Mouse (Mus musculus) MEL (cell line): ENCODE data around the gene Sarm1. TPM values are rescaled to one million over a fixed set of nuclear protein-coding genes. Genes with fewer than 3 reads are reported as not detected.

Experiments used
- DNase-seq: peaks from one replicate; pipeline ENCODE4 v3.0.0; 2011; ENCODE audit warnings: low read depth, low spot score
- H3K27ac ChIP-seq: 2 replicates; pipeline ENCODE4 v1.5.1; 2012; ENCODE audit warnings: low read depth, mild to moderate bottlenecking, control low read depth, low read length, moderate library complexity; ENCODE audit not compliant: control insufficient read depth
- H3K27me3 ChIP-seq, 2 experiments: fragments of 150-350 bp in 1 of 2; sonication (generic) in 1 of 2; 2 replicates each; pipeline ENCODE4 v1.6.1; 2012; ENCODE audit warnings: low read length in 2 of 2, mild to moderate bottlenecking in 2 of 2, improper control_type of control experiment in 1 of 2, moderate library complexity in 1 of 2; ENCODE audit not compliant: insufficient read depth in 2 of 2, control insufficient read depth in 1 of 2
- H3K36me3 ChIP-seq, 2 experiments: 2 replicates each; pipeline ENCODE4 v1.6.1; 2012 to 2014; ENCODE audit warnings: low read length in 2 of 2, improper control_type of control experiment in 1 of 2, inconsistent platforms in 1 of 2, mild to moderate bottlenecking in 1 of 2; ENCODE audit not compliant: insufficient read depth in 2 of 2, control insufficient read depth in 1 of 2
- H3K4me1 ChIP-seq, 2 experiments: fragments of 150-350 bp in 1 of 2; sonication (generic) in 1 of 2; 2 replicates each; pipeline ENCODE4 v1.6.1; 2012; ENCODE audit warnings: low read length in 2 of 2, improper control_type of control experiment in 1 of 2, mild to moderate bottlenecking in 1 of 2; ENCODE audit not compliant: insufficient read depth in 2 of 2, control insufficient read depth in 1 of 2
- H3K4me3 ChIP-seq, 2 experiments: fragments of 150-350 bp in 1 of 2; sonication (generic) in 1 of 2; 2 replicates each; pipeline ENCODE4 v1.5.1; 2012; ENCODE audit warnings: low read depth in 2 of 2, low read length in 2 of 2, mild to moderate bottlenecking in 2 of 2, moderate library complexity in 2 of 2, control low read depth in 1 of 2, improper control_type of control experiment in 1 of 2; ENCODE audit not compliant: control insufficient read depth in 1 of 2, insufficient read depth in 1 of 2
- H3K79me2 ChIP-seq: 2 replicates; pipeline ENCODE4 v1.6.1; 2012; ENCODE audit warnings: mild to moderate bottlenecking, low read length, moderate library complexity; ENCODE audit not compliant: control insufficient read depth, poor library complexity, insufficient read depth
- H3K9ac ChIP-seq: 2 replicates; pipeline ENCODE4 v1.6.1; 2012; ENCODE audit warnings: low read depth, mild to moderate bottlenecking, control low read depth, low read length, moderate library complexity; ENCODE audit not compliant: control insufficient read depth, poor library complexity, severe bottlenecking
- H3K9me3 ChIP-seq: fragments of 150-350 bp; sonication (generic); replicated peaks from 2 replicates; pipeline ENCODE4 v1.6.1; 2012; ENCODE audit warnings: mild to moderate bottlenecking, low read length, improper control_type of control experiment, moderate library complexity; ENCODE audit not compliant: insufficient read depth
- BHLHE40 ChIP-seq: IDR thresholded peaks from 2 replicates; pipeline ENCODE4 v1.6.1; 2012; ENCODE audit warnings: low read depth, mild to moderate bottlenecking, inconsistent platforms, low read length, improper control_type of control experiment, borderline replicate concordance
- CHD1 ChIP-seq: IDR thresholded peaks from 2 replicates; pipeline ENCODE4 v1.6.1; 2012; ENCODE audit warnings: low read depth, mild to moderate bottlenecking, inconsistent platforms, low read length, improper control_type of control experiment
- E2F4 ChIP-seq: IDR thresholded peaks from 2 replicates; pipeline ENCODE4 v1.6.1; 2011; ENCODE audit warnings: low read depth, low read length, improper control_type of control experiment, borderline replicate concordance
- GATA1 ChIP-seq: IDR thresholded peaks from 2 replicates; pipeline ENCODE4 v1.6.1; 2011; ENCODE audit warnings: low read depth, low read length, improper control_type of control experiment
- HCFC1 ChIP-seq: IDR thresholded peaks from 2 replicates; pipeline ENCODE4 v1.6.1; 2012; ENCODE audit warnings: low read depth, mild to moderate bottlenecking, inconsistent platforms, low read length, improper control_type of control experiment, moderate library complexity
- KAT2A ChIP-seq: conservative IDR thresholded peaks from 2 replicates; pipeline ENCODE4 v1.6.1; 2012; ENCODE audit warnings: low read depth, low read length, improper control_type of control experiment, inconsistent platforms
- MAX ChIP-seq: IDR thresholded peaks from 2 replicates; pipeline ENCODE4 v1.6.1; 2011; ENCODE audit warnings: low read length, improper control_type of control experiment
- MAZ ChIP-seq: IDR thresholded peaks from 2 replicates; pipeline ENCODE4 v1.6.1; 2012; ENCODE audit warnings: low read depth, mild to moderate bottlenecking, inconsistent platforms, low read length, improper control_type of control experiment
- MYC ChIP-seq: IDR thresholded peaks from 2 replicates; pipeline ENCODE4 v1.6.1; 2011; ENCODE audit warnings: low read depth, mild to moderate bottlenecking, low read length, improper control_type of control experiment, moderate library complexity
- NRF1 ChIP-seq: IDR thresholded peaks from 2 replicates; pipeline ENCODE4 v1.6.1; 2014; ENCODE audit warnings: low read depth, mild to moderate bottlenecking, inconsistent platforms, low read length, improper control_type of control experiment, moderate library complexity; ENCODE audit not compliant: poor library complexity, insufficient read depth, severe bottlenecking
- POLR2AphosphoS2 ChIP-seq: IDR thresholded peaks from 2 replicates; pipeline ENCODE4 v1.6.1; 2011; ENCODE audit warnings: low read length, improper control_type of control experiment
- POLR2AphosphoS5 ChIP-seq: IDR thresholded peaks from 2 replicates; pipeline ENCODE4 v1.6.1; 2012; ENCODE audit warnings: low read depth, borderline replicate concordance, mild to moderate bottlenecking, inconsistent platforms, low read length, moderate library complexity, mixed read lengths
- RAD21 ChIP-seq: IDR thresholded peaks from 2 replicates; pipeline ENCODE4 v1.6.1; 2011; ENCODE audit warnings: mild to moderate bottlenecking, low read depth, low read length, improper control_type of control experiment
- RCOR1 ChIP-seq: IDR thresholded peaks from 2 replicates; pipeline ENCODE4 v1.6.1; 2012; ENCODE audit warnings: low read depth, mild to moderate bottlenecking, inconsistent platforms, low read length, improper control_type of control experiment
- SMC3 ChIP-seq: IDR thresholded peaks from 2 replicates; pipeline ENCODE4 v1.6.1; 2011; ENCODE audit warnings: low read depth, low read length, improper control_type of control experiment
- TAL1 ChIP-seq: IDR thresholded peaks from 2 replicates; pipeline ENCODE4 v1.6.1; 2012; ENCODE audit warnings: mild to moderate bottlenecking, inconsistent platforms, low read length, moderate library complexity, mixed read lengths
- TCF12 ChIP-seq: IDR thresholded peaks from 2 replicates; pipeline ENCODE4 v1.6.1; 2014; ENCODE audit warnings: low read depth, mild to moderate bottlenecking, inconsistent platforms, low read length, improper control_type of control experiment, moderate library complexity
- USF1 ChIP-seq: IDR thresholded peaks from 2 replicates; pipeline ENCODE4 v1.6.1; 2014; ENCODE audit warnings: low read depth, mild to moderate bottlenecking, inconsistent platforms, low read length, improper control_type of control experiment, moderate library complexity
- ZMIZ1 ChIP-seq: IDR thresholded peaks from 2 replicates; pipeline ENCODE4 v1.6.1; 2012; ENCODE audit warnings: low read depth, mild to moderate bottlenecking, inconsistent platforms, low read length, improper control_type of control experiment, moderate library complexity
- polyA plus RNA-seq, 2 experiments: library from polyadenylated mRNA; stranded (reverse) in 1 of 2; unstranded in 1 of 2; fragments of >175 nt in 1 of 2; fragments of >200 nt in 1 of 2; gene quantifications; 2 replicates each; pipeline versions ENCODE4 v1.2.1 to v1.2.4; 2012; ENCODE audit warnings: low replicate concordance in 2 of 2, low read depth in 1 of 2; ENCODE audit not compliant: insufficient read length in 2 of 2, insufficient read depth in 1 of 2, missing spikeins in 1 of 2
- total RNA-seq: library from RNA; depleted of rRNA; stranded (reverse); fragments of 300-350 nt; gene quantifications from 2 replicates; pipeline ENCODE4 v1.2.3, GENCODE M21; 2012

Gene Sarm1
- total and polyA plus RNA-seq, 3 experiments = 0.73 to 4.3 TPM; not detected in 1

GRCm38 (mm10) chr11:78536080-78536689, 38.6 kb upstream of the Sarm1 start, which contains the start of the genes Tnfaip1 and Ift20 (continued):
- TF ChIP-seq KAT2A = peak; percentile 99
- TF ChIP-seq BHLHE40 = peak; percentile 4; the same call in 1 of the 2 replicates
- peak; percentile 96 for TF ChIP-seq GATA1

GRCm38 (mm10) chr11:78535376-78536079, 38.0 kb upstream of the Sarm1 start:
- peaks cover 3 to 25% of the 10 kb centered on the region in 2 experiments for H3K36me3 ChIP-seq
- DNase-seq = peak; percentile 76
- TF ChIP-seq SMC3 (no peak), RCOR1 (peak; percentile 67), E2F4 (no peak), TCF12 (no peak), MAZ (no peak), CHD1 (no peak), MAX (peak; percentile 65), POLR2AphosphoS5 (no peak), NRF1 (no peak), ZMIZ1 (no peak), RAD21 (no peak), POLR2AphosphoS2 (no peak), TAL1 (no peak), MYC (no peak), HCFC1 (no peak), USF1 (no peak)
- peak overlapping the region; percentile 29; the same call in 1 of the 2 replicates for H3K27ac ChIP-seq
- peaks cover 0 to 34% of the 10 kb centered on the region in 2 experiments; a peak in 3 of 4 replicates for H3K4me1 ChIP-seq
- no peaks in the 10 kb centered on the region for H3K9me3 ChIP-seq
- peak overlapping the region; percentile 48 for H3K9ac ChIP-seq
- H3K4me3 ChIP-seq = peak overlapping the region; percentile 67 to 81
- H3K79me2 ChIP-seq = peaks cover 23% of the 10 kb centered on the region
- H3K27me3 ChIP-seq = no peaks in the 10 kb centered on the region
